Mouse (Mus musculus): ENCODE measurements around the gene Nfyb.

Gene Nfyb

DNA sequence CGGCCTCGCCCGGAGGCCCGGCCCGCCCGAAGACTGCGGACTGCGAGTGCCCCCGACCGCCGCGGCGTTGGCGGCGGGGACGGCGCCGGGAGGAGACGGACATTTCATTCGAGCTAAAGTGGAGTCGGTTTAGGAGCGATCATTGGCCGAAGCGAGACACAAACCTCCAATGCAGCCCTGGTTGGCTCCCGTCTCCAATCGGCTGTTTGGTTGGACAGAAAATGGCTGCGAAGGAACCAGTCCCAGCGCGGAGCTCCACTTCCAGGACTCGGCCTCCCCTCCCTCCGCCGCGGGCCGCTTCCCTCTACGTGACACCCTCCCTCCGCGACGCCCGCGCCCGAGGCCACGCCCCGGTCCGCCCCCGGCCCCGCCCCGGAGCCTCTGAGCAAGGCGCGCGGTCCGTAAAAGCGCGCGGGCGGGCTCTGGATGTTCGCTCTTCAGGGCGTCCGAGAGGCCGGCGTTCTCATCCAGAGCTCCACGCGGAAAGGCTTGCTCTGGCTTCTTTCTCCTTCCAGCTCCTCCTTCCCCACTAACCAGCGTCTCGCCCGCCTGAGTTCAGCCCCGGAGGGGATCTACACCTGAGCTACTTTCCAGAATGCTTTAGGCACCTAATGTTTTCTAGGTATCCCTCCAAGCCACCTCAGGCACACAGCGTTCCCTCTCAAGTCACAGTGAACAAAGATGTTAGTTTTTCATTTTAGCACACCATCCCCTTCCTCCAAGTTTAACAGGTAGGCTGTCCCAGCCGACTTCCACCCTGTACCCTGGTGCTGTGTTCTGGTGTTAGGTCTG, at the start of gene Nfyb:
TSS of gene Nfyb (minus strand) at position 305 of the 792 bp plus-strand sequence.
- peak; percentile 14; the same call in 1 of the 2 replicates for TF ChIP-seq GATA4 (IDR thresholded peaks at IDR 0.05; ENCODE audit: insufficient replicate concordance, low read length)

DNA sequence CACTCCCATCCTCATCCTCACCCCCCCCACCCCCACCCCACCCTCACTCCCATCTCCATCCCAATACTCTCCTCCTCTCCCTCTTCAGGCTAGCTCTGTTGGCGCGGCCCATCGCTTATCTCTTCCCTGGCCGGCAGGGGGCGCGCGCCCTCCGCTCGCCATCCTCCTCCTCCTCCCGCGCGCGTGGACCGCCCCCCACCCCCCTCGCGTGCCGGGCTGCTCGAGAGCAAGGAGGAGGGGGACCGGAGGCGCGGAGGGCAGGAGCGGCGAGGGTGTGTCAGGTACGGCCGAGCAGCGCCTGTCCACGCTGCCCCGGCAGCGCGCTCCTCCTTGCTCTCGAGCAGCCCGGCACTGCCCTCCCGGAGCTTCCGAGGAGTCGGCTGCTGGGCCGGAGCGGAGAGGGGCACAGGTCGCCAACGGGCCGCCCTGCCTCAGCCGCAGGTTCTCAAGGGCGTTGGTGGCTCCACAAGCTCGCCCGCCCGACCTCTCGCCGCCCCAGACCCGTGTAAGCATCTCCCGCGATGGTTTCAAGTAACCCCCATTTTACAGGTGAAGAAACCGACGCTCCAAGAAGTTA, 48.0 kb upstream of the Nfyb start:
- peak; percentile 67; the same call in 1 of the 2 replicates for TF ChIP-seq GATA4 (IDR thresholded peaks at IDR 0.05; ENCODE audit: insufficient replicate concordance, low read length)

DNA sequence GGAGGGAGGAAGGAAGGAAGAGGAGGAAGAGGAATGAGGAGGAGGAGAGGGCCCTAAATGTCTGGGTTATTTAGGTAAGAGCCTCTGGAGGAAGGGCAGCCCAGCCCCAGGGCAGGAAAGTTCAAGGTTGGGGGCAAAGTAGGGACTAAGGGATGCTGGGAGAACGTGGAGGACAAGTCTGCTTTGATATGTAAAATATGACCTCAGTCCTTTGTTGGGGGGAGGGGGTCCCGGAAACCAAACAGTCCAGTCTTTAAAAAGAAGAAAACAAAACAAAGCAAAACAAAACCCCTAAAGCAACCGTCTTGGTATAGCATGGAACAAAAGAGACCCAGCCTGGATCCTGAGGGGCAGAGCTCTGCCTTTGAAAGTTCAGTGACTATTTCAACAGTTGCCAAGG, 45.4 kb upstream of the Nfyb start:
- no peak for TF ChIP-seq GATA4 (IDR thresholded peaks at IDR 0.05; ENCODE audit: insufficient replicate concordance, low read length)

DNA sequence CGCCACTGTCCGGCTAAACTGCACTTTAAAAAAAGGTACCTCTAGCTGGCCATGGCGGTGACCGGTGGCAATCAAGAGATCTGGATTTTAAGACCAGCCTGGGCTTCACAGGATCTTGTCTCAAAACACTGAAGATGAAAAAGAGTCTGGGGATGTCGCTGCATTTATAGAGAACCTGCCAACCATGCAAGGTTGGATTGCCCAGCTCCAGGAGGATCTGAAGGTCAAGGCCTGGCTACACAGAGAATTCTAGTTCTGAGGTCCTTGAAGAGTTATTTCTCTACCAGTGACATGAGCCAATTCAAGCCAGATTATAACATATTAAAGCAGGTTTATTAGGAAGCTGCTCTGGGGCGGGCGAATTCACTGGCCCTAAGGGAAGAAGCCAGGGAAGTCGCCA, 44.9 kb upstream of the Nfyb start:
- TF ChIP-seq GATA4 (IDR thresholded peaks at IDR 0.05; ENCODE audit: insufficient replicate concordance, low read length): no peak

DNA sequence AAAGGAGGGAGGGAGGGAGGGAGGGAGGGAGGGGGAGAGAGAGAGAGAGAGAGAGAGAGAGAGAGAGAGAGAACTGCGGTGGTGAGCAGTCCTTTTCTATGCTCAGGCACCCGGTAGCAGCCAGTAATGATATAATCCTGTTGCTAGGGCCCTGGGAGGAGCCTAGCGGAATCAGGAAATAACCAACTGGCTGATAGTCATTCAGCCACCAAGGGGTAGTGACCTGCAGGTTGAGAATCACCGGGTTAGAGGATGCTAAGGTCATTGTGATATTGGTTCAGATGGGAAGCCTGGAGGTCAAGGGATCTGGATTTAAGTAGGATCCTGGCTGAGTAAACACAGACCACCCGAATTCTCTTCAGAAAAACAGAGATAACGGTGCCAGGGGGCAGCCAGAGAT, 44.2 kb upstream of the Nfyb start:
- TF ChIP-seq GATA4 (IDR thresholded peaks at IDR 0.05; ENCODE audit: insufficient replicate concordance, low read length): no peak

DNA sequence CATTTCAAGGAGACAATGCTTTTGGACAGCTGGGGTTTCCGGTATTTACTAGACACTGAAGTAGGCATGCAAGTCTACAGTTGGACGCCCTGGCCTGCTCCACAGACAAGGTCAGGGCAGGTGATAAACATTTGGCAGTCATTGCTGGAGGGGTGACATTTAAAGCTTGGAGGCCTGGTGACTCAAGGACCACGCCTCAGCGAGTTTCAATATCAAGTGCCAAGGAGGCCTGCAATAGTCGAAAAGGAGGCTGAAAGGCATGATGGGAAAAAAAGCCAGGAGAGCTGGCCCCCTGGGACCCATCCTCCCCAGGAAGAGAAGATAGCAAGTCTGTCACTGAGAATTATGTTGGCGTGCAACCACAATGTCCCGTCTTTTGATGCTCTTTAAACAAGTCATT, 43.3 kb upstream of the Nfyb start:
- no peak for TF ChIP-seq GATA4 (IDR thresholded peaks at IDR 0.05; ENCODE audit: insufficient replicate concordance, low read length)

DNA sequence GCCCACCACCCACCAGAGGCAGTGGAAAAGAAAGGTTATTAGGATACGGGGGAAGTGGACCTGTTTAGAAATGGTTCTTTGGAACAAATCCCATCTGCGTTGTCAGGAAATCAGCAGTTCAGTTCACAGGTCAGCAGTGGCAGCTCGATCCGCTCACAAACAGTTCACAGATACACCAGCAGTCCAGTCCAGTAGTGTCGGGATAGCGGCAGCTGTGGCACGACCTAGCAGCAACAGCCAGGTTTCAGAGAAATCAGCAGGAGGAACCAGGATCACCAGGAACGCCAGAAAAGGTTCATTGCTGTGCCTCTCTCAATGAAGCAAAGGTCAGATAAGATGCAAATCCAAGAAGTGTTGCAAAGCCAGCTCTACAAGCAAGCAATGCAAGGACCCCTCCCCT, 42.5 kb upstream of the Nfyb start:
- no peak for TF ChIP-seq GATA4 (IDR thresholded peaks at IDR 0.05; ENCODE audit: insufficient replicate concordance, low read length)

DNA sequence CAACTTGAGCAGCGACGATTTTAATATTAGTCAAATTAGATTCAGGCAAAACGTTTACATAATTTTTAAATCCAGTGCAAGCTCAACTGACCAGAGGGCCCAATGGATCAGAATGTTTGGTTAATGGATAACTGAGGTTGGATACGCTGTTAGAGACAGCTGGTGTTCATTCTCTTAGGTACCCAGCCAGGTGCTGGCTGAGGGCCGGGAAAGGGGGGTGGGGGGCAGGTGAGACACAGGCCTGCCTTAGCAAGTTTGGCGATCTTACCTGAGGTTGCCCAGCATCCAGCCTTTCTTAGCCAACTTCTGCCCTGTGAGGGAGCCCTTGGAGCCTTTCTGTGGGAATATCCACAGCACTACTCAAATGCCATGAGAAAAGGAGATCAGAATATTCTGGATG, 41.2 kb upstream of the Nfyb start:
- no peak for TF ChIP-seq GATA4 (IDR thresholded peaks at IDR 0.05; ENCODE audit: insufficient replicate concordance, low read length)

DNA sequence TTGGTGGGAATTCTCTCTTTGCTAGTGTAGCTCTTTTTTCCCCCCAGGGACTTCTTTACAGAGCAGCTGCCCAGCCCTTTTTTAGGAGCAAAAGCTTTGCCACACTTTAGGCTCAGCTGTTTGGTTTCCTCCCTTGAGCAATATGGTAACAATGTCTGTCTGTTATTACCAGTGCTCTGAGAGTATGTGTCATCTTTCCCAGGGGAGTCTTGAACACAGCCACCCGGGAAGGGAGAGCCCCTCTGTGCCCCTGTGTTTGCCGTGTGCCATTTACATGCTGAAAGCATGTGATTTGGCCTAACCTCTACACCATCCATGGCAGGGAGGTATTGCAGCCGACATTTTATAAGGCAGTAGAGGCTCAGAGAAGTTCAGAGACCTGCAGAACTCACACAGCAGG, 40.5 kb upstream of the Nfyb start:
- no peak for TF ChIP-seq GATA4 (IDR thresholded peaks at IDR 0.05; ENCODE audit: insufficient replicate concordance, low read length)

DNA sequence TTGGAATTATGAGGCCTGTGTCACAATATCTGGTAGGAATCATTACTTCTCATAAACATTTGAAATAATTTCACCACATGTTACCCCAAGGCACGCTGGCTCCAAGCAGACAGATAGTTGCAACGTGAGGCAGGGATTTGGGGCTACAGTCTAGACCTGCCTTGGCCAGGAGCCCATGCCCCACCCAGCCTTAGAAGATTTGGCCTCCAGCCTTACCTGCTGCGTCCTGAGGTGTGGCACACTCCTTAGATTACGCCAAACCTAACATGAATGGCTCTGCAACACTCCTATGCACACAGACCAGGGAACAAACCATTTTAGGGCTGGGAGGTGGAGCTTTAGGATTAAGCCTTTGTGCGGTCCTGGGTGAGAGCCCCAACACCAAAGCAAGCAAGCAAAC, 36.1 kb upstream of the Nfyb start:
- TF ChIP-seq GATA4 (IDR thresholded peaks at IDR 0.05; ENCODE audit: insufficient replicate concordance, low read length): no peak

DNA sequence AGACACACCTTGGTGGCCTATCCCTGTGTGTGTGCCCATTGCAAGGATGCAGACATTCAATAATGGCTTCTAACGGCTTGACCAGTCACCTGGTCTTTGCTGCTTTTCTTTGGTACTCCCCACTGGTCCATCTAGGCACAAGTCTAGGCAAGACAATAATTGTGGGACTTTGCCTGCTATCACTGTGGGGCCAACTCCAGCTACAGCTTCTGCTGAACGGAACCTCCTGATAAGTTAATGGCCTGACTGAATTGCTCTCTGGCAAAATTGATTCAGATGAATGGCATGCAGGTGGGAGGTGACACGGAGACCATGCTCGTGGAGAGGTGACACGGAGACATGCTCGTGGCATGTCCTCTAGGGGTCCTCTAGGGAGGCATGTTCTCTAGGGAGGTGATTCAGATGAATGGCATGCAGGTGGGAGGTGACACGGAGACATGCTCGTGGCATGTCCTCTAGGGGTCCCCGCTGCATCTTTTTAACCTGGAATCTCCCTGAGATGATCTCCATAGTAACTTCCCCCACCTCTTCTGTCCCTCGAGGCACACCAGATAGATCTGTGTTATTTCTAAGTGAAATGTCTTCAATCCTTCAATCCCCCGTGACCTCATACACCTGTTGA, 34.5 kb upstream of the Nfyb start:
- TF ChIP-seq GATA4 (IDR thresholded peaks at IDR 0.05; ENCODE audit: insufficient replicate concordance, low read length): no peak

DNA sequence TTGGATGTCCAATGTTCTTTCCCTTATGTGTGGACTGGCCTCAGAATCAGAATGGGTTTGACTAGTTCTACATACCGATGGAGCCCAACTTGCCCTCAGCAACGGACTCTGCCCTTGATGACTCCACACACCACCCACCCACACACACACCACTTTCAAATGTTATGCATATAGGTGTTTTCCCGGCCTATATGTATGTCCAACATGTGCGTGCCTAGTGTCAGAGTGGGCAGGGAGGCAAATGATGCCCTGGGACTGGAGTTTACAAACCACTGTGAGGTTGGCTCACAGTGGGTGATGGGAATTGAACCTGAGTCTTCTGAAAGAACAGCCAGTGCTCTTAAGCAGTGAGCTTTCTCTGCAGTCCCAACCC, 33.2 kb upstream of the Nfyb start:
- TF ChIP-seq GATA4 (IDR thresholded peaks at IDR 0.05; ENCODE audit: insufficient replicate concordance, low read length): no peak

DNA sequence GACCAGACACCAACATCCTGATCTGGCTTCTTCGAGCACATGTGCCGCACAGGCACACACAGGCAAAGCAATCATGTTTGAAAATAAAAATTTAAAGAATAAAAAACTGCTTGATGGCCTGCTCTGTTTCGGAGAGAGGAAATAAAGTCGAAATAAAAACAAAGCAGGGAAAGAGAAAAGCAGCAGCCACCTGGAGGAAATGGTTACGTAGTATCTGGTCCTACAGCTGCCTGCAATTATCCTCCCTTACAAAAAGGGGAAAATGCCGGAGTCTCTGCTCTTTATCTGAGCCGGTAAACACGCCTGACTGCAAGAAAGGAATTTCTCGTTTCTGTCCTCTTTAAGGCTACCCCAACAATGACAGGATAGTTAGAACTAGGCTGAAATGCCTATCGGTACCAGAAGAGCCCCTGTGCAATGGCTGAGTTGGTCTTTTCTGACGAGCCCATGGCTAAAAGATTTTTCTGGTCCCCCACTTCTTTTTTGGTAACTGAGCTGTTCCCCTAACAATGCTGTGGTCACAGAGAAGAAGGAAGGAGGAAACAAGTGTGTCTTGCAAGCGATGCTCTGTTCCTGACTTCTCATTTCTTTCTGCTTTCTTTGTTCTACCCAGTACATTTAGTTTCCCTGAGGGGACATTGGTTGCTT, 32.7 kb upstream of the Nfyb start:
- TF ChIP-seq GATA4 (IDR thresholded peaks at IDR 0.05; ENCODE audit: insufficient replicate concordance, low read length): no peak

DNA sequence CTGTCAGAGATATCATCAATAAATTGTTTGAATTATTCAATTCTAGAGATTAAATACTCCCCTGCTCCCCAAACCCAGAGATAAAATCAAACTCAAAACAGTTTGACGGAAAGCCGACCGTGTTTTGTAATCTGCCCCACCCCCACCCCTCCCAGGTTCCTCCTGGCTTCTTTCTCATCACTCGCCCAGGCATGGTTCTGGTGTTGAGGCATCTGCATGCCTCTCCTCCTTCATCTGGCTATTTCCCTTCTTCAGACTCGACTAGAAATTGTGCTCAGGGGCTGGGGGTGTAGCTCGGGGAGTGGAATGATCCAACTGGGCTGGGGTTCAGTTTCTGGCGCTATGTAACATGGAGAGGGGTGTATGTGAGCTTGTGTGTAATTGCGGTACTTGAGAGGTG, 31.8 kb upstream of the Nfyb start:
- no peak for TF ChIP-seq GATA4 (IDR thresholded peaks at IDR 0.05; ENCODE audit: insufficient replicate concordance, low read length)

DNA sequence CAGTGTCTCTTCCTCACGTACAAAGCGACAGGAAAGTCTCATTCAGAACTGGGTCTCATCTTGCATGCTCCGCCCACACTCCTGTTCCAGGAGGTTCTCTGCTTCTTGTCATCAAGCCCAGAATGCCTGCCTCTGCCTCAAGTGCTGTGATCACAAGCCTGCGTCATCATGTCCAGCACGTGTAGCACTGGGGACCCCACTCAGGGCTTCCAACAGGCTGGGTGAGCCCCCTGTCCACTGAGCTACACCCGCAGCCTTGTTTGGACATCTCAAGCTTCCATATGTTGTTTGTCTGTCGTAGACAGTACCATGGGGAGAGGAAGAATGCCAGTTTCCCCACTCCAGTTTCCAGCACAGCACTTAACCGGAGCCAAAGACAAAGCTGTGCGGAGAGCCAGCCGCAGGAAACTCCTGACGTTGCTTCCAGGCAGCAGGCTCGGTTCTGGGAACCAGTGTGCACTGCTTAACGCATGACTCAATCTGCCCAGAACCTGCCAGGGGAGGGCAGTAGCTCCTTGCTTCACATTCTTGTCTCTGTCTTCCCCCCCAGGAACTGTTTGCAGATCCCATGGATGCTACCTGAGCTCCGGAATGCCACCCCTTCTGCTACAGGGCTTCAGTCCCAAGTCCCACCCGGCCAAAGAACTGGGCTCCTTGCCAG, 31.3 kb upstream of the Nfyb start:
- no peak for TF ChIP-seq GATA4 (IDR thresholded peaks at IDR 0.05; ENCODE audit: insufficient replicate concordance, low read length)

Measured in liver, adult (tissue).